Mouse (Mus musculus) heart, adult 2 months (tissue): Measurements from ENCODE around the gene Gm21312.

ENCODE experiments used
- CTCF ChIP-seq: fragments of 200-600 bp; IDR thresholded peaks from 2 replicates; pipeline ENCODE4 v1.8.1; 2022; ENCODE audit warnings: antibody characterized with exemption, mild to moderate bottlenecking, moderate library complexity
- POLR2A ChIP-seq: fragments of 200-500 bp; IDR thresholded peaks from 2 replicates; pipeline ENCODE4 v1.6.1; 2011; ENCODE audit warnings: mild to moderate bottlenecking, low read depth, low read length, control low read depth; ENCODE audit not compliant: insufficient read depth

GRCm38 (mm10) chr10:104214527-104214926 lies 37.7 kb downstream of the Gm21312 start:
- TF ChIP-seq POLR2A = no peak
- TF ChIP-seq CTCF = no peak
